Mouse (Mus musculus) Muller cell, postnatal 12 days (primary cell): ENCODE results near the gene Aqp5.

Source experiments
- DNase-seq: peaks from one replicate; pipeline ENCODE4 v3.0.0-alpha.2; 2015; ENCODE audit errors: inconsistent ontology term

Aqp5 gene

GRCm38 (mm10) chr15:99590429-99591084 is at the start of gene Aqp5:
Aqp5 (plus strand) TSS chr15:99590782.
- peak; percentile 35 for DNase-seq

DNA sequence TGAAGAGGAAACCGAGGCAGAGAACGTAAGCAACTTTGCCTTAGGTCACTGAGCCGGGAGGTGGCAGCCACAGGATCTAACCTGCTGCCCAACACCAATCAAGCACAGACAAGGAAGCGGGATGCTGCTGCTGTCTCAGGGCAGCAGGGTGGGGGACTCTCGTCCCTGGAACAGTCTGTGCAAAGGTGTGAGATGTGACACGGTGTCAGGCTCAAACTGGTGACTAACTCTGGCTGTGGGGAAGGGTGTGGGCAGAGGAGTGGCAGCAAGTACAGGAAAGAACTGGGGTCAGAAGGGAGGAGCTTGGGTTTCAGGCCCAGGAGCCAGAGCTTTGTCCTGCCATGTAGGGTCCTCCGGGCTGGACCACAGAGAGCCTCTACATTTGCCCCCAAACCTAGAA is 46.5 kb upstream of the Aqp5 start:
- no peak for DNase-seq

DNA sequence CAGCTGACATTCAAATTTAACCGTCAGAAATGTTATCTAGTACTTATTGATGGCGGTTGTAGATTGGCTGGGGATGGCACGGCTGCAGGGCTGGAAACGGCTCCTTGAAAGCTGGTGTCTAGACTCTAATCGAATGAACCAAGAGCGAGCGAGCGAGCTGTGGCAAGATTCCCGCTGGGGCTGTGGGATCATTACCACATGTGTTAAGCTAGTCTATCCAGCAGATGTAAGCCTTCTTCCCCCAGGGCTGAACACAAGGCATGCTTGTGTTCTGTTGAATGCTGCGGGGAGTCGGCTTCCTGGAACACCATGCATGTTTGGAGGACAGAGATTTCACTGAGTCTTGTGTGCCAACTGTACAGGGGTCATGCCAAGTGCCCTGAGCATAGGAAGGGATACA is 44.0 kb upstream of the Aqp5 start:
- peak; percentile 37 for DNase-seq

DNA sequence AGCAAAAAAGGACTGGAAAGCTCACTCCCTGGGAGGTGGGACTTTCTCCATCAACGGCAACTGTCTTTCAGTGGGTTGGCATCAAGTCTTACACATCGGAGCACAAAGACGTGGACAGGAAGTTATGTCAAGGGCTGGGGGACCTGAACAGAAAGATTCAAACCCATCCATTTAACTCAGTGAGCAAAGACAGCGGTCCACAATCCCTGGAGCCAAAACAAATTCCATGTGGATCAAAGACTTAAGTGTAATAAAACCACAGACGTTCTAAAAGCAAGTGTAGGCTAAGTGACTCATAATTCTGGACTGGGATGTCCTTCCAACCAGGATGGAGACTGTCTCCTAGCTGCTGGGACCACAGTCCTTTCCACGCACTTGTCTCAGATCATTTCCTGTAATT is 42.9 kb upstream of the Aqp5 start:
- peak; percentile 43 for DNase-seq

DNA sequence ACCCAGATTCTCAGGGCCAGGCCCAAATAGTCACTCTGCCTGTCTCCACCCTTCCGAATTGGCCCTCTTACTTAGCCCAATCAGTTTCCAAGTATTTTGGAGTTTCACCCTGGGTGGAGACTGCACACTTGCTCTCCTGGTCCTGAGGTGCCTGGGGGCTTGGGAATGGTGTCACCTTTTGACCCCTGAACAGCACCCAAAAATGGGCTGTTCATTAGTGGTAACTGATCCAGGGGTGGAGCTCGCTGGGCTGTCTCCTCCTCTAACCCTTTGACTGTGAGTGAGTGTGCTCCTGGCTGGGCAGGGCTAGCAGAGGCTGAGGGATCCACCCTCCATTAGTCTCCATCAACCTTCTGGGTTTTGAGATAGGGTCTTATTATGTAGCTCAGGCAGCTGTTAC is 40.7 kb upstream of the Aqp5 start:
- no peak for DNase-seq

DNA sequence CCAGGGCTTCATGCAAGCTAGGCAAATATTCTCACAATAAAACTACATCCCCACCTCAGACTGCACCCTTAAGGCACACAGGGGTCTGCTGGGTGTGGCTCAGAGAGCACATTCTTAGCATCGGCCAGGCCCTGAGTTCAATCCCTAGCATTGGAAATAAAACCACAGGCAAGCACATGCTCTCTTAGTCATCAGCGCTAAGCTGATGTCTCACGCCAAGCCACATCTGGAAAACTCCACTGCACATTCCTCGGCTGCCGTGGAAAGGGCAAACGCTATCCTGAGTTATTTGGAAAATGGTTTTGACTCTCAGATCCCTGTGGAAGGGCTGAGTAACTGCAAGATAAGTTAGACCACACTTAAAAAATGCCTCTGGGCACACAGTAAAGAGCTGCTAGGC is 36.8 kb upstream of the Aqp5 start:
- DNase-seq = no peak

DNA sequence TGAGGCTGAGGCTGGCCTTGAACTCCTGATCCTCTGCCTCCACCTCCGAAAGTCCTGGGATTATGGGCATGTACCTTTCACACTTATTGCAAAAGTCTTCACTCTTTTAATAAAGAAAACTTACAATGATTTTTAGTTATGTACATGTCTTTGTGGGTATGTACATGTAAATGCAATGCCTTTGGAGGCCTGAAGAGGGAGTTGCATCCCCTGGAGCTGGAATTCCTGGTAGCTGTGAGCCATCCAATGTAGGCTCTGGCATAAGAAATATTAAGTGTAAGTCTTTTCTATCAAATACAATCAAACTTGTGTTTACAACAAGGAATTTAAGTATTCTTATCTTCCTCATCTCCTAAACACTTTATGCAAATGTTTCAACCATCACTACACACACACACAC is 31.6 kb upstream of the Aqp5 start:
- no peak for DNase-seq

DNA sequence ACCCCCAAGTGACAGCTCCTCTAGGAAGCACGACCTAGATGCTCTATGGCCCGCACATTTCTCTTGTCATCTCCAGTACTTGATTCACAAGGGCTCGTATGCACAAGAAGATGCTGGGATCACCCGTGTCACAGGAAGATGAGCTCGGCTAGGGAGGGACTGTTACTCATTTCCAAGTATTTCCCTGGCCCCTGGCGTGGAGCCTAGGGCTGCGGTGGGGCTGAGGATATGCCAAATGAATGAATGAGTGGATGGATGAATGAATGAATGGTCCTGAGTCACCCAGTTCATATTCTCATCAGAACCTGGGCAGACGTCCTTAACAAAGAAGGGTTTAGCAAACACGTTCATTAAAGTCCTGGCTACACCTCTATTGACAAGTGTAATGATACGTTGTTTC is 30.3 kb upstream of the Aqp5 start:
- peak; percentile 80 for DNase-seq

DNA sequence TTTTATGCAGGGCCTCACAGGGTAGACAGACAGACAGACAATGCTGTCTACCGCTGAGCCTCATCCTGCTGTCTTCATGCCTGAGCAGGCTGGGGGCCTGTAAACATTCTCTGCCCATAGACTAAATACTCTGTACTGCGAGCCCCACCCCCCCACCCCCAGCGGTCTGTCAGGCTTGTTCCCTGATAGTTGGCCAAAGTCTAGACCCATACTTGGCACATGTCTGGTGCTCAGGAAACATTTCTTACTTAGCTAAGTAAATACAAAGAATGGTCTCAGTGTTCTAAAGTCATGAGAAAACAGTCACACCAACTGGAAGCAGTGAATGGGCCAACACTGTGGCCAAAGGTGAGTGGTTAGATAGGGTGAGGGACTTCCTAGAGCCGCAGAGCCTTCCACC is 23.2 kb upstream of the Aqp5 start:
- DNase-seq = no peak

DNA sequence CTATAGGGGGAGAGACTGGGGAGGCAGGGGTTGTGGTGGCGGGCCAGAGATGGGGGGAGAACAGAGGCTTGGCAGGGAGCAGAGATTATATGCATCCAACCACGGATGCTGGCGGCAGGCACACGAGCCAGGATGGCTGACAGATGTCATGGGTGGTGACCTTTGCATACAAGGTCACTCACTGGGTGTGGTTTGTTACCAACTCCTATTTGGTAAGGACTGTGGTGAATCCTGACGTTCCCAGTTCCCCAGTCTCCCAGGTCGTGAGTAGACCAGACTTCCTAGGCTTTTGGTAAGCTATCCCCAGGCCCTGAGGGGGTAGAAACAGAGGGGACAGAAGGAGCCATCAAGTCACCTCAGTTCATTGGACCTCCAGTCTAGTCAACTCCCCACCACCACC is 21.9 kb upstream of the Aqp5 start:
- DNase-seq = no peak

DNA sequence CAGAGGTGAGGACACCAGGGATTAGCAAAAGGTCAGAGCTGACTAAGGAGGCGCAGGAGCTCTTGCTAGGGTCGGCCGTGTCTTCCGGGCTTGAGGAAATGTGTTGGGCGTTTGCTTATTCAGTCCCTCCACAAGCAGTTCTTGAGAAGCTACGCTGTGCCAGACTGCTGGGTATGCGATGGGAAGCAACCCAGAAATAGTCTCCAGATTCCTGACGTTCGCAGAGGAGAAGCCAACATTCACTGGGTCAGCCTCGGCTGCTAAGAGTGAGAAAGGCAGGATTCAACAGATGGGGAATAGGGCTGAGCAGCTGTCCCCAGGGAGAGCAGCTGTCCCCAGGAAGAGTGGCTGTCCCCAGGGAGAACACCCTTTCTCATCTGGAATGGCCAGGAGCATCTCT is 21.5 kb upstream of the Aqp5 start:
- DNase-seq = no peak

- DNase-seq = no peak
Observed at GRCm38 (mm10) chr15:99578802-99579485, 11.6 kb upstream of the Aqp5 start, which contains the start of gene Aqp2. Aqp2 (plus strand) TSS chr15:99579055.

GRCm38 (mm10) chr15:99583463-99584344 is 6.9 kb upstream of the Aqp5 start:
- DNase-seq = peak; percentile 73

DNA sequence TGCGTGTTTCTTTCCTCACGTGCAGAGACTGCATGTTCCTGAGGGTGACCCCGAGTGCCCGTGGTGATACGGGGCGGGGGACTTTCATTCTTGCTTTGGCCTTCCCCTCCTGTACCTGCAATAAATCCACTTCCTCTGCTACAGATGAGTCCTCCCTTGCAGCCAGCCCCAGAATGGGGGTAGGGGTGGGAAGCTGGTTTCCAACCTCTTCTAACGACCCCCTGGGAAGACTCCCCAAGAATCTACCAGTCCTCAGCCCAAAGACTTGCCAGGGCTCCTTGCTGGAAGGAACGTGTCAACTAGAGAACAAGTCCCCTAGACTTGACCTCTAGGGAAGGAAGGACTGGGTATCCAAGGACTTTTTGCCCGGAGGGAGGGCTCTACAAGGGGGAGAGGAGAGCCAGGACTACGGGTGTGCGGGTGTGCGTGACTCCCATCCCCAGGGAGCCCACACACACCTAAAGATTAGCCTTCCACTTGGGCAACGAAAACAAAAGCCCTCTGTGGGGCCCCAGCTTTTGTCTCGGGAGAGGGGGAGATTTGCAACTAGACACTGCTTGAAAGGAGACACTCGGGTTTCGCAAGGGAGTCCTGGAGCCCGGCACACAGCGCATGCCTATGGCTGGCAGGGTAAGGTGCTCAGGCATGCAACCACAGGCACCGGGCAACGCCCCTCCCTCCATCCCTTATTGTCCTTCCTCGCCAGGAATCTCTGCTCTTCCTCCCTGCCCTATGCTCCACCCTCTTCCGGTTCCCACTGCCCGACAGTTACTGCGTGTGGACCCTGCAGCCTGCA is 6.0 kb upstream of the Aqp5 start:
- peak; percentile 64 for DNase-seq

GRCm38 (mm10) chr15:99585741-99586140 is 4.8 kb upstream of the Aqp5 start:
- peak; percentile 44 for DNase-seq

GRCm38 (mm10) chr15:99586525-99586924 is 4.1 kb upstream of the Aqp5 start:
- no peak for DNase-seq

GRCm38 (mm10) chr15:99589237-99589636 is 1.3 kb upstream of the Aqp5 start:
- DNase-seq = no peak

GRCm38 (mm10) chr15:99589704-99590103 is 878 bp upstream of the Aqp5 start:
- DNase-seq = no peak

GRCm38 (mm10) chr15:99592177-99592576 is 1.6 kb downstream of the Aqp5 start:
- peak; percentile 87 for DNase-seq

DNA sequence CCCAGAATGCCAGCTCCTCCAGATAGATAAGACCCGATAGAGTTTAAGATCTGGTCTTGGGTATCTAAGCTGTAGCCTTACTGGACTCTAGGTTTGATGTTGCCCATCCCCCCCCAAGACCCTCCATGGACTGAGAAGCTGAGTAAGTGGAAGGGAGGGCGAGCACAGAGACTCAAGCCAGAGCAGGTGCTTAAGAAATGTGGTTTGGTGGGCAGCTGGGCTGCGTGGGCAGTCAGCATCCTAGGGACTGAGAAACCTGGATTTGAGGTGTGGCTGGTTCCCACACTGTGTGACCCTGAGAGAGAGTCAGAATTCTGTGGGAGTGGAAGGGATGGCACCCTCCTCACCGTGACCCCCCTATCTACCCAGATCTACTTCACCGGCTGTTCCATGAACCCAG is 2.3 kb downstream of the Aqp5 start:
- DNase-seq = no peak

DNA sequence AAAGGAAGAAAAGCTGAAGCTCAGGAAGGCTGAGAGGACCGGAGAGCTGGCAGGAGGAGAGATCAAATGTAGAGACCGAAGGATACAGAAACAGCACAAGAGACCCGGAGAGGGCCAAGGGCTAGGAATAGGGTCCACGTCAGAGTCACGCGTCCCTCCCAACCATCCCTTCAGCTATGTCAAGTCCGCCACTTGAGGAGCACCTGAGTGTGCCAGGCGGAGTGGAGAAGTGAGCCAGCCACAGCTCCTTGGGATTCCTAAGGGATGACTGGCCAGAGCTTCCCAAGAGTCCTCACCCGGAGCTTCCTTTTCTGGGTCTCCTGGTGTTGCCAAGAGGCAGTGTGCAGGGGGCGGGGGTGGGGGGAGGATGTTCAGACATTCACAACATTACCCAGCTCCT is 4.4 kb downstream of the Aqp5 start:
- DNase-seq = no peak
